Mouse (Mus musculus) limb, embryonic 15.5 days (tissue): ENCODE results near the gene Tmem182. TPM values are rescaled to one million over a fixed set of nuclear protein-coding genes. Genes with fewer than 3 reads are reported as not detected.

Source experiments
- polyA plus RNA-seq: library from polyadenylated mRNA; unstranded; fragments of >200 nt; fragmentation: Nextera tagmentation; extraction: Ambion mirVana; gene quantifications from 2 replicates; pipeline ENCODE4 v1.2.1, GENCODE M21; 2015

Gene Tmem182
- polyA plus RNA-seq, 1 experiment from 2014 or later, result 3.3 TPM

Other genes starting within 250 kb of the Tmem182 start
- 0.11 TPM in 1 of 2 replicates, not detected in the other for gene Slc9a4, start 225.5 kb upstream of the Tmem182 start, polyA plus RNA-seq
- gene Slc9a2, start 125.0 kb upstream of the Tmem182 start, polyA plus RNA-seq, result 0.56 and 1.2 TPM in 2 replicates
- 3.9 TPM in 2 replicates for gene Mfsd9, start 14.9 kb upstream of the Tmem182 start, polyA plus RNA-seq